Mouse (Mus musculus): ENCODE measurements at regions not wholly inside any gene's neighbourhood (a gene's known extent, or its start where the extent isn't known, plus 50 kb on each side); places are given as distances from the start of the nearest gene placed in this dataset.
"Not testable (repeated sequence)": the region's sequence is repeated elsewhere in the genome, so short reads cannot be mapped to it uniquely, and the experiment has no call there.

- no peak for DNase-seq (ENCODE audit: low spot score in 2 of 2)
Observed at GRCm38 (mm10) chr14:86599511-86599910, 541.5 kb downstream of the Diaph3 start.

- DNase-seq (ENCODE audit: low spot score in 2 of 2): no peak
Observed at GRCm38 (mm10) chr14:86588525-86588924, 552.5 kb downstream of the Diaph3 start.

- DNase-seq (ENCODE audit: low spot score in 2 of 2): not testable (repeated sequence)
Observed at GRCm38 (mm10) chr14:86585959-86586358, 555.1 kb downstream of the Diaph3 start.

- DNase-seq (ENCODE audit: low spot score in 2 of 2): no peak
Observed at GRCm38 (mm10) chr14:86562728-86563127, 578.3 kb downstream of the Diaph3 start.

GRCm38 (mm10) chr14:86537992-86538391 lies 603.0 kb downstream of the Diaph3 start:
- DNase-seq (ENCODE audit: low spot score in 2 of 2): no peak

- DNase-seq (ENCODE audit: low spot score in 2 of 2): no peak
Observed at GRCm38 (mm10) chr14:86536341-86537027, 604.6 kb downstream of the Diaph3 start.

GRCm38 (mm10) chr14:86510408-86510807 lies 630.6 kb downstream of the Diaph3 start:
- DNase-seq (ENCODE audit: low spot score in 2 of 2): no peak

GRCm38 (mm10) chr14:86509686-86510085 lies 631.3 kb downstream of the Diaph3 start:
- DNase-seq (ENCODE audit: low spot score in 2 of 2): no peak

GRCm38 (mm10) chr14:86506286-86506685 lies 634.7 kb downstream of the Diaph3 start:
- DNase-seq (ENCODE audit: low spot score in 2 of 2): no peak

GRCm38 (mm10) chr14:86490826-86491225 lies 650.2 kb downstream of the Diaph3 start:
- no peak for DNase-seq (ENCODE audit: low spot score in 2 of 2)

GRCm38 (mm10) chr14:86489872-86490631 lies 651.0 kb downstream of the Diaph3 start:
- DNase-seq (ENCODE audit: low spot score in 2 of 2): no peak

- no peak for DNase-seq (ENCODE audit: low spot score in 2 of 2)
Observed at GRCm38 (mm10) chr14:86489044-86489816, 651.8 kb downstream of the Diaph3 start.

GRCm38 (mm10) chr14:86487285-86487897 lies 653.6 kb downstream of the Diaph3 start:
- DNase-seq (ENCODE audit: low spot score in 2 of 2): no peak

- DNase-seq (ENCODE audit: low spot score in 2 of 2): no peak
Observed at GRCm38 (mm10) chr14:86484247-86484646, 656.8 kb downstream of the Diaph3 start.

GRCm38 (mm10) chr14:86473604-86474003 lies 667.4 kb downstream of the Diaph3 start:
- no peak for DNase-seq (ENCODE audit: low spot score in 2 of 2)

- no peak for DNase-seq (ENCODE audit: low spot score in 2 of 2)
Observed at GRCm38 (mm10) chr14:86470462-86470861, 670.6 kb downstream of the Diaph3 start.

GRCm38 (mm10) chr14:86467886-86468463 lies 673.1 kb downstream of the Diaph3 start:
- no peak for DNase-seq (ENCODE audit: low spot score in 2 of 2)

- no peak for DNase-seq (ENCODE audit: low spot score in 2 of 2)
Observed at GRCm38 (mm10) chr14:86463388-86463787, 677.6 kb downstream of the Diaph3 start.

GRCm38 (mm10) chr14:86453142-86453541 lies 687.9 kb downstream of the Diaph3 start:
- DNase-seq (ENCODE audit: low spot score in 2 of 2): no peak

- no peak for DNase-seq (ENCODE audit: low spot score in 2 of 2)
Observed at GRCm38 (mm10) chr14:86450616-86451015, 690.4 kb downstream of the Diaph3 start.

GRCm38 (mm10) chr14:86445139-86445538 lies 695.9 kb downstream of the Diaph3 start:
- DNase-seq (ENCODE audit: low spot score in 2 of 2): no peak
